Mouse (Mus musculus) megakaryocyte progenitor cell, adult 5-6 weeks (primary cell): Measurements from ENCODE around the gene Hspbap1. TPM values are rescaled to one million over a fixed set of nuclear protein-coding genes. Genes with fewer than 3 reads are reported as not detected.

ENCODE experiments used
- ATAC-seq: replicated peaks from 2 replicates; pipeline ENCODE4 v1.8.0; 2016; ENCODE audit warnings: mild to moderate bottlenecking, moderate TSS enrichment, inconsistent platforms; ENCODE audit not compliant: poor library complexity
- total RNA-seq, 2 experiments: library from RNA; stranded (forward) in 1 of 2; stranded (reverse) in 1 of 2; fragments of 157-497, 149-512 nt in 1 of 2; fragments of 200-1000 nt in 1 of 2; gene quantifications; 2 replicates each; pipeline versions ENCODE4 v1.2.3 to v1.2.4; 2015 to 2017

Hspbap1 gene
- total RNA-seq, 2 experiments from 2014 or later, result 3.6 to 4.1 TPM

DNA sequence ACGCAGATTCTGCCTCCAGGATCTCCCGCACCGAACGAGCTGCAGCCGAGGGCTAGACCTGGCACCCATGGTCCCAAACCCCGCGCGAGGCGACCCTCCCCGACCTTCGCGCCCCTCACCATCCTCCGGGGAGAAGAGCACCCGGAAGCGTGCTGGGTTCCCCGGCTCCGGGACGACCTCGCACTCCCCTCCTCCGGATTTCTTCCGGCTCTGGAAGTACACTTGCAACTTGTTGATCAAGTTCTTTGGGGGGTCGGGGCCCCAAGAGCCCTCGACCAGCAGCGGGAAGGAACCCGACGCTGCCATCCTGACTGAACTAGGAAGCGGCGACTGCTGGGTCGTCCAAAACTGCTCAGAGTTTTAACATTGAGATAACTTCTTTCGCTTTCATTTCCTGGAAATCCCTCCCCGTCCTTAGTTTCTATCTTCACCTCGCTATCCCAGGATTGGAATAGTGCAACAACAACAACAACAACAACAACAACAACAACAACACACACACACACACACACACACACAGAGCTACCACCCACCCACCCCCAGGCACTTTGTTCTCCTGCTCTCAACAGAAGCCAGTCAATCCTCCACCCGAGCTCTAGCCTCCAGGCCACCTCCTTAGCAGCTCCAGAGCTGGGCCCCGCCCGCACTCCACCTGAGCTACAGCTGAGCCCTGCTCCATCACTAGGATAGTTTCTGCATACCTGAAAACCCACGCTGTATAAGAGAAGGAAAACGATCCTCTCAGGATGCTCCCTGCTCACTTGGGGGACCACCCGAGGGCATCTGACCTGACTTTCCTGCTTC, 101.1 kb downstream of the Hspbap1 start, which contains the start of gene Parp14:
TSS of gene Parp14 (minus strand) at position 497 of the 804 bp plus-strand sequence.
- ATAC-seq, result peak; percentile 43

DNA sequence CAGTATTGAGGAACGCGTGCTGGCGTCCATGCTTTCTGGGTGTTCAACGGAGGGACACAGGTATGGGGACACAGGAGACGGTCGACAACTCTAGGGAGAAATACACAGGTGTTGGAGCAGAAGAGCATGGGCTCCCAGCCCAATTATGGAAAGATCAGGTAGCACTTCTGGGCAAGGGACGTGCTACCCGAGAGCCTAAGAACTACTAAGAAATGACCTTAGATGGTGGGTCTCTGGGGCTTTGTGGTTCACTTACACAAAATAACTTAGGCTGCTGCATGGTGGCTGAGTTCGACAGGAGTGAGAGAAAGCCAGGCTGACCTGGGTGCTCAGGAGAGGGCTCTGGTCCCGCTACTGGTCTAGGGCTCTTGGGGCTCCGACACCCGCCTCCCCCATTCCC, 101.7 kb downstream of the Hspbap1 start:
- ATAC-seq, result peak; percentile 9; the same call in 1 of the 2 replicates

DNA sequence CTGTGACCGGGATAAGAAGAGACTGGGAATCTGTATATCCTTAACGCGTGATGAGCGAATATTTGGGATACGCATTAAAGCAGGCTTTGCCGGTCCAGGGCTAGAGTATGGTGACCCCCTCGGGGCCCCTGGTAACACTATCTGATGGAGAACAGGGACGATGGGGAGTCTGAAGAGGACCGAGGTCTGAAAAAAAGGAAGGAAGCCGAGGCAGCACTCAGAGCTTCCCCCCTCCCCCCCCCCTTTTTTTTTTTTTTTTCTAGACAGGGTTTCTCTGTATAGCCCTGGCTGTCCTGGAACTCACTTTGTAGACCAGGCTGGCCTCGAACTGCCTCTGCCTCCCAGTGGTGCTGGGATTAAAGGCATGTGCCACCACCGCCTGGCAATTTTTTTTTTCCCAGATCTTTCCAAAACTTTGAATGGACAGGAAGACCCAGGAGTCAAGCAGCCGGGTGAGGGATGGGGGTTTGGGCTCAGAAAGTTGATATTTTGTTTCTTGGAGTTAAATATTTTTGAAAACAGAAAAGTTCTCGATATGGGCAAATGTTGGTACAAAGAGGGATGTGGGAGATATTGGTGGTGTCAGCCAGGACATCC, 102.3 kb downstream of the Hspbap1 start:
- no peak for ATAC-seq

DNA sequence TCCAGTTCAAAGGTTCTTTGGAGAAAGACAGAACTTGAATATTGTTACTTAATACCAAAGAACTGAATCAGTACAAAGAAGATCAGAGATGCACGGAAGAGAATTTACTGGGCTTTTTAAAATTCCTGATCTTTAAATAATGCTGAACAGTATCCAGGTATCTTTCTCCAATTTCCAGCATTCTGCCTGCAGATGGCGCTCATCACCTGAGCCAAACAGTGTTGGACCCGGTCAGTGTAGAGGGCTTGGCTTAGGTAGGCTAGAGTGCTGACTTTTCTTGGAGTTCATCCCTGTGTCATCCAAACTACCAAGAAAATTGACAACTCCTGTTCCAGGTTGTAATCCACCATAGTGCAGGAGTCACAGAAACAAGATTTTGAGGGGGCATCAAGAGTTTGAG, 104.2 kb downstream of the Hspbap1 start:
- peak; percentile 72 for ATAC-seq

Other genes starting within 250 kb of the Hspbap1 start
- gene Sema5b, start 229.2 kb upstream of the Hspbap1 start, total RNA-seq (2015), result not detected in 2 replicates
- gene Sema5b, start 229.2 kb upstream of the Hspbap1 start, total RNA-seq (2017), result not detected in 2 replicates
- gene Dirc2, start 1.0 kb upstream of the Hspbap1 start, total RNA-seq (2015), result 24.3 and 25.5 TPM in 2 replicates
- 13.2 and 15.3 TPM in 2 replicates for gene Dirc2, start 1.0 kb upstream of the Hspbap1 start, total RNA-seq (2017)
- 8.2 and 10.5 TPM in 2 replicates for gene Parp14, start 101.2 kb downstream of the Hspbap1 start, total RNA-seq (2015)
- 9.4 and 14.5 TPM in 2 replicates for gene Parp14, start 101.2 kb downstream of the Hspbap1 start, total RNA-seq (2017)
- 15.7 and 18.2 TPM in 2 replicates for gene Parp9, start 168.1 kb downstream of the Hspbap1 start, total RNA-seq (2015)
- gene Parp9, start 168.1 kb downstream of the Hspbap1 start, total RNA-seq (2017), result 21.7 and 27.3 TPM in 2 replicates
- gene Dtx3l, start 168.8 kb downstream of the Hspbap1 start, total RNA-seq (2015), result 21.8 and 27.1 TPM in 2 replicates
- gene Dtx3l, start 168.8 kb downstream of the Hspbap1 start, total RNA-seq (2017), result 38.2 and 40.0 TPM in 2 replicates
- gene Kpna1, start 208.4 kb downstream of the Hspbap1 start, total RNA-seq (2015), result 48.2 and 52.7 TPM in 2 replicates
- gene Kpna1, start 208.4 kb downstream of the Hspbap1 start, total RNA-seq (2017), result 37.0 and 38.5 TPM in 2 replicates